Mouse (Mus musculus) lung, postnatal 14 days (tissue): ENCODE results near the gene Pth2.
A peak's percentile ranks its signal among the peaks of the same experiment; 100 is the strongest.
"Not testable (repeated sequence)": the region's sequence is repeated elsewhere in the genome, so short reads cannot be mapped to it uniquely, and the experiment has no call there.

Experiments
- DNase-seq: peaks from one replicate; pipeline ENCODE4 v3.0.0; 2021

The Pth2 gene

DNA sequence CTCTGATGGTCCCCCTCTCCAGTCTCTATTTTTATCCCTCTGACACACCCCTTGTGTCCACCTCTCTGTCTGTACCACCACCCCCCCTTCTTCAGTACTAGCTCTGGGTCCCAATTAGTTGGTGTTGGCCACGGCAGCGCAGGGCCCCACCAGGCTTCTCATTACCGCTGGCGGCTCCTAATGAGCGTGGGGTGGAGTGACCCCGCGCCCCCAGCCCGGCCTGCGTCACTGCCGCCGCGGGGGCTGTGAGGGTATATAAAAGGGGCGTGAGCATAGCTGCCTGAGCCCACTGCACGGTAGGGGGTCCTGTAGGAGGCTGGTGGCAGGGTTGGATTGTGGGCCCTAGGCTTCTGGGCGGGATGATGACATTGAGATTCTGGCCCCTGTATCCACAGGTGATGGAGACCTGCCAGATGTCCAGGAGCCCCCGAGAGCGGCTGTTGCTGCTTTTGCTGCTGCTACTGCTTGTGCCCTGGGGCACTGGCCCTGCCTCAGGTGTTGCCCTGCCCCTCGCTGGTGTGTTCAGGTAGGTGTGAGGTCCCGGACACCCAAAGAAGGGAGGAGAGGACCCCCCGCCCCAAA is at the start of gene Pth2:
Pth2 (plus strand) TSS at position 100 of the 582 bp plus-strand sequence.
- DNase-seq: no peak

- DNase-seq: no peak
These were observed 48.9 kb upstream of the Pth2 start for GRCm38 (mm10) chr7:45131850-45132249.

- DNase-seq: no peak
These were observed 47.2 kb upstream of the Pth2 start for GRCm38 (mm10) chr7:45133446-45134159.

DNA sequence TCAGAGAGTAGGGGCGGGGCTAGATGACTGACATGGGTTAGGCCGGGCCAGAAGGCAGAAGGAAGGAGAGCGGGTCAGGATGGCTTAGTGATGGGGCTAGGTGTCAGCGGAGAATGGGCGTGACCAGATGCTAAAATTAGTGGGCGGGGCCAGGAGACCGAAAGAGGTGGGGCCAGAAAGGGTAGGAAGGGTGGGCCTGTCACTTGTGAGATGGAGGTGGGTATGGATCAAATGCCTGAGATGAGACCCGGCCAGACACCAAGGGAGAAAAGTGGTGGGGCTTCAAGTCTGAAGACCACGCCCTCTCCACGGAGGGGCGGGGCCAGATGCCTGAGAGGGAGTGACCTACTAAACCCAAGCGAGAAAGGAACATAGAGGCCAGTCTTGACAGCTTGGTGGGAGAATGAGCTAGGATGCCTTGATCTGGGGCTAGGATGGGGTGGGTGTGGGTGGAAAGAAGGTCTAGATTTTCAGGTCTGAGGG is 46.2 kb upstream of the Pth2 start:
- peak; percentile 25 for DNase-seq

DNA sequence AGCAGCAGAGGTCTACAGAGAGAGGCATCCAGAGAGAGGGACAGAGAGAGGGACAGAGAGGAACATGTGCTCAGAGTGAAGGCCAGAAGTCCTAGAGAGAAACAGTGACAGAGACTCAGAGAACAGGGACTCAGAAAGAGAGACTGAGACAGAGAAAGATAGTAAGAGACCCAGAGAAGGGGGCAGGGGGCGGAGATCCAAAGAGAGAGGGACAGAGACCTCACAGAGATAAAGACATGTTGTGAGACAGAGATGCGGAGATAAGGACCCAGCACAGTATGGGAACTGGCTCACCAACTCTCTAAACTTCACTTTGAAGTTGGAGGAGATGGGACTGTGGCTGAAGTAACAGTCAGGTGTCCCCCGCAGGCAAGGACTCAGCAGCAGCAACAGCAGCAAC is 45.4 kb upstream of the Pth2 start:
- no peak for DNase-seq

- peak; percentile 97 for DNase-seq
These were observed 44.7 kb upstream of the Pth2 start, which contains the start of the genes Gm45713 and Flt3l for GRCm38 (mm10) chr7:45135993-45136567. Gm45713 (minus strand) TSS chr7:45136231. Flt3l (minus strand) TSS chr7:45136432.

DNA sequence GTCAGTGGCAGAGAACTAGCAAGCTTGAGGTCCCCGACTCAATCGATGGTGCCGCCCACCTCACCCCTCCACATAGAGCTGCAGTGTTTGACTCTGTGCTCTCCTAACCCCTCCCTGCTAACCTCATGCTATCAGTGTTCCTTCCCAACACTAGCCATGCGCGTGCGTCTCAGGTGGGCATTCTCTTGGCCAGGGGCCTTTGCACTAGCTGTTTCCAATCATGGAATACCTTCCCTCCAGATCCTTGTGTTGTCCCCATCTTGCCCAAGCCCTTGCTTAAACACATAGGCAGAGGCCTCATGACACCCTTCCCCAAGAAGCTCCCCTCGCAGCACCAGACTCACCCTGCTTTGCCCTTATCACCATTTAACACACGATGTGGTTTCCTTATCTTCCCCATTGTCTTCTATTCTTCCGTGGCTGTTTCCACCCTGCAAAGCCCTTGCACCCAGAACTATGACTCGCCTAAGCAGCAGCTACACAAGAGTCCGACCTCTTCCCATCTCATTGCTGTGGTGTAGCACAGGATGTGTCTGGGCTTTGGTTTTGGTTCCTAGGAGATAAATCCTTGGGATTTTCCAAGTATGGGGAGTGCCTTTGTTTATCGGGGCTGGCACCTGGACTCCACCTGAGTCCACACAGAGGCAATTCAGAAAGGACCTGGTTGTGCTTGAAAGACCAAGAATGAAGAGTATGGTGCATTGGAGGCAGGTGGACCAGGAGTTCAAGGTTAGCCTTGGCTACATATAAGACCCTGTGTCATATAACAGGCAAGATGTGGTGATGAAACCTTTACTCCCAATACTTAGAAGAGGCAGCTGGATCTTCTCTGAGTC is 43.4 kb upstream of the Pth2 start:
- DNase-seq: no peak

- no peak for DNase-seq
These were observed 42.4 kb upstream of the Pth2 start for GRCm38 (mm10) chr7:45138403-45138802.

DNA sequence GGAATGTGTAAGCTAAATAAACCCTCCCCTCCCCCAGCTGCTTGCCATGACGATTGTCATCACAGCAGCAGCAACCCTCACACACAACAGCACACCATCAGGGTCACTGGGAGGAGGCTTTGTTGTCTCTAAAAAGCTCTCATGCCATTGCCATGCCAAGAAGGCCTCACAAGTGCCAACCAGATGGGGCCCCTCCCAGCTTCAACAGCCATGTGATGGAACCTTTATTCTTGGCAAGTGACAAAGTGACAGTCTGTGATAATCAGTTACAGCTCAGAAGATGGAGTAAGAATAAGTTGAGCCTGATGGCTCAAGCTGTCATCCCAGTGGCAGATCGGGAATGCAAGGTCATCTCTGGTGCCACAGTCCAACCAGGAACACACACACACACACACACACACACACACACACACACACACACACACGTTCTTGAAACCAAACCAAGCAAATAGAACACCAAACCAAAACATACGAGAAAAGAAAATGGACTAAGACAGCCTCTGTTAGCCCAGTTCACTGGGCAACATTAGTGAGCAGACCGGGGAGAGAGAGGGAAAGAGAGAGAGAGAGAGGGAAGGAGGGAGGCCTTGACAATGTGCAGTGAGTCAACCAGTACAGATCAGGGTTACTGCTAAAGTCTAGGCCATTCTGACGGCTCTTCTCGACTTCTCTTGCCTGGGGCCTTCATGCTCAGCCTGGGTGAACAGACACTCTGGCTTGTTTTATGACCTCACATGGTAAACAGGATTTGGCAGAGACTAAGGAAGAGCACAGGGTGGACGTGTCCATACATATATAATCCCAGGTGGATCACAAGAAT is 40.7 kb upstream of the Pth2 start:
- no peak for DNase-seq

DNA sequence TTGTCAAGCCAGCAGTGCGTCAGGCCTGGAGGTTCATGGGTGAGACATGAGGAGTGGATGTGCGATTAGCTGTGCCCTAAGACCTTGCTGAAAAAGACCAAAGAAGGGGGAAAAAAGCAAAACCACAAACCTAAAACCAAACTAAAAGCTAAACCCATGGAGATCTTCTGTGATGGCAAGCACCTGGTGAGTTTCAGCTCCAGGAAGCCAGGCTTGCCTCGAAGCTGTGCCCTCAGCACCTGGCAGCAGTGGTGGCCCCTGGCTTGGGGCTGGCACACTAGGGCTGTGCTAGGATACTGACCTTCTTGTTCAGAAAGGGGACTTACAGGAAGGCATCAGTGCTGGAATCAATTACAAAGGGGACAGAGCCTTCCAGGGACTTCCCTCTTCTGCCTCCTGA is 39.5 kb upstream of the Pth2 start:
- DNase-seq: no peak

GRCm38 (mm10) chr7:45141914-45142313 is 38.9 kb upstream of the Pth2 start:
- no peak for DNase-seq

GRCm38 (mm10) chr7:45144368-45145174 is 36.2 kb upstream of the Pth2 start:
- DNase-seq: no peak

- DNase-seq: no peak
These were observed 35.3 kb upstream of the Pth2 start for GRCm38 (mm10) chr7:45145460-45145859.

DNA sequence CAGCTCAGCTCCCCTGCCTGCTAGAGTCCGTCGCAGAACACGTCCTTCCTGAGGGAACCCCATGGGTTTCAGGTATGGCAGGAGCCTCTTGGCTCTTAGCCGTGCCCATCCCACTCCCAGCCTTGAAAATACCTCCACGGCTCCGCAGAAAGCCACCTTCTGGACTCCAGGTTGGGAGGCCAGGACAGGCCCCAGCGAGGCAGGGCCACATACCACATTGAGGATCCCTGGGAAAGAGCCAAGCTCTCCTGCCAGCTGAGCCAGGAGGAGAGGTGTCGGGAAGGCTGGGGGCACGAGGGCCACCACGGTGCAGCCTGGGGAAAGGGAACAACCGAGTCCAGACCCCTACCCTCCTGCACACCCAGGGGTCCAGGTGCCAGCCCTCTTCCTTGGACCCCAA is 33.5 kb upstream of the Pth2 start:
- no peak for DNase-seq

DNA sequence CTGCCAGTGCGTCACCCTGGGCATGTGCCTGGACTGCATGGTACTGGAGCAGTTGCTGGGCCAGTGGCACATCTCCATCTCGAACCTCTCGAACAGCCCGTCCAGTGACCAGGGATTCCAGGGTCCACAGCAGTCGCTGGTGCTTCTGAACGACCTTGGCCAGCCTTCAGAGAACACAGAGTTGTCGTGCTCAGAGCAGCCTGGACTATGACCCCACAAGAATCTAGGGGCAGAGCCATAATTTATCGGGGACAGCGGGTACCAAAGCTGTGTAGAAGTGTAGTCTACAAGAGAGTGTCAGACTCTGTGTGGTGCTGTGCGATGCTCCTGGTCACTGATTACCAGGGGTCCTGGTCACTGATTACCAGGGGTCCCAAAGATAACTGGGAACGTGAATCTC is 32.9 kb upstream of the Pth2 start:
- no peak for DNase-seq

DNA sequence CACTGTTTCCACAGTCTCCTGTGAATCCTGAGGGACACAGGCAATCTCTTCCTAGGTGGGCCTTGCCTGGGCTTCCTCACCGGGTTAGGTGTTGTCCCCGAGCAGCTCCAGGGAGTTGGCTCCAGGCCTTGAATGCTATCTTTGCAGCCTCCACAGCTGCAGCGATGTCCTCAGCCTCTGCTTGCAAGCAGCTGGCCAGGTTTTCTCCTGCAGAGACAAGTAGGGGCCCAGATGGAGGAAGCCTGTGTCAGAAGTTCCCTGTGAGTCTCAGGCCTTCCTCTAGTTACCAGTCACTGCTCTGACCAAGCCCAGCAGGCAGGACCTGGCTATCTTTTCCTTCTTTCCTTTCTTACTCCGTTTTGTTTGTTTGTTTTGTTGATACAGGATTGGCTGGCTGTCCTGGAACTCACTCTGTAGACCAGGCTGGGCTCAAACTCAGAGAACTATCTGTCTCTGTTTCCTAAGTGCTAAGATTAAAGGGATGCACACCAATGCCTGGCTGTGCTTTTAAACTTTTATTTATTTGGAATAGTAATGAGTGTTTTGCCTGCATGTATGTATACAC is 32.2 kb upstream of the Pth2 start:
- no peak for DNase-seq

DNA sequence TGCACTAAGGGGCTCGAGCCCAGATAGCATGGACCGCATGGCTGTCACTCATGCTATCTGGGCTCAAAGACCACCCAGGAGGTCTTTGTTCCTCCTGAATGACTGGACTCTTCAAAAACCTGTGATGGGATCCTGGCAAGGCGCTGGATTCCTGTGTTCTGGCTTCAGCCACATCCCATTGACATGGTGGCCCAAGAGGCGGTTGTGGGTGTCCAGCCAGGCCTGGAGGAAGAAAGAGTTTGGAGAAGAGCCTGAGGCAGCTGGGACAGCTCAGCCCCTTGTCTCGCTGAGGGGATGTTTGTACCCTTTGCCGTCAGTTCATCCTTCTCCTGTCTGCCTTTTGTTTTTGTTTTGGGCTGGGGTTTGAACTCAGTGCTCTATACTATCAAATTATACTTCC is 31.2 kb upstream of the Pth2 start:
- peak; percentile 54 for DNase-seq

DNA sequence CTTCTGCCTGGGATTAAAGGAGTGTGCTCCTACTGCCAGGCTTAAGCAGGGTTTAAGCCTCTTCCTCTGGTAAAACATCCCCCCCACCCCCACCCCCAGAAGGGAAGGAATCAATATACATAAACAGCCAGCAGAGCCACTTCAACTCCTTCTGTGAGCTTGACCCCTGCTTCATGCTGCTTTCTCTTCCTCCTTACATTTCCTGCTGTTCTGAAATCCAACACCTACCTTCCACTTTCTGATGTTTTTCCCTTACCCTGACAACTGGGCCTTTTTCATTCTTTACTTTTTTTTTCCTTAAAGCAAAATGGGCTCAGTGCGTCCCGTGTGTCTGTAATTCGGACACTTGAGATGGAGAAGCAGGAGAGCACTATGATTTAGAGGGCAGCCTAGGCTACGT is 30.5 kb upstream of the Pth2 start:
- no peak for DNase-seq

GRCm38 (mm10) chr7:45151303-45151702 is 29.5 kb upstream of the Pth2 start:
- DNase-seq: peak; percentile 64

DNA sequence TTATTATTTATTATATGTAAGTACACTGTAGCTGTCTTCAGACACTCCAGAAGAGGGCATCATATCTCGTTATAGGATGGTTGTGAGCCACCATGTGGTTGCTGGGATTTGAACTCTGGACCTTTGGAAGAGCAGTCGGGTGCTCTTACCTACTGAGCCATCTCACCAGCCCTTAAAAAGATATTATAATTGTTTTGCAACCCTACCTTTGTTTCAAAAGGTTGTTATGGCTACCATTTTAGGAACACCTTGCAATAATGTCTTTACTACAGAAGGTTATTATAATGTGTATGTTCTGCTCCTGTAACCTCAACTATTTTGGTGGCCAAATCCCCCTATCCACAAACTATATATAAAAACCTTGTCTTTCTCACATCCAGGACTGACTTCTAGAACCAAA is 27.7 kb upstream of the Pth2 start:
- not testable (repeated sequence) for DNase-seq

- DNase-seq: no peak
These were observed 27.2 kb upstream of the Pth2 start for GRCm38 (mm10) chr7:45153586-45153985.
